Mouse (Mus musculus): ENCODE results near the gene Tfdp1. TPM values are rescaled to one million over a fixed set of nuclear protein-coding genes. Genes with fewer than 3 reads are reported as not detected.
A peak's percentile ranks its signal among the peaks of the same experiment; 100 is the strongest.

The Tfdp1 gene
- total RNA-seq, 2 experiments from 2014 or later: 55.8 to 69.5 TPM

DNA sequence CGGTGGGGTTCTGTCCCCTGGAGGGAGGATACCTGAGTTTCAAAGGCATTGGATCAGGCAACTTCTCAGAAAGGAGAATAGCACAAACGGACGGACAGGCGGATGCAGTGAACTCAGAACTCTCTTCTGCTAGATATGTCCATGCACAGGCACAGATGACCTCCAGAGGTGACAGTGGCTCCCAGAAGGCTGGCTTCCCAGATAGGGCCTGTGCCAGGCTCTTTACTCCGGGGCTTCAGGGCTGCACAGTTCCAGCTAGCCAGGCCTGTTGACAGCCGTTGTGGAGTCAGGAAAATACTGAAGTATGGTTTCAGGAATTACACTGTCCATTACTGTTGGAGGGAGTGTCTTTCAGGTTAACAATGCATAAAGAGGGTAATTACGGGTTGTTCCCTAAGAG lies 11.5 kb downstream of the Tfdp1 start:
- DNase-seq (ENCODE audit: low spot score in 2 of 2): no peak
- intact Hi-C loops (cut with DNase I): no loop called here

DNA sequence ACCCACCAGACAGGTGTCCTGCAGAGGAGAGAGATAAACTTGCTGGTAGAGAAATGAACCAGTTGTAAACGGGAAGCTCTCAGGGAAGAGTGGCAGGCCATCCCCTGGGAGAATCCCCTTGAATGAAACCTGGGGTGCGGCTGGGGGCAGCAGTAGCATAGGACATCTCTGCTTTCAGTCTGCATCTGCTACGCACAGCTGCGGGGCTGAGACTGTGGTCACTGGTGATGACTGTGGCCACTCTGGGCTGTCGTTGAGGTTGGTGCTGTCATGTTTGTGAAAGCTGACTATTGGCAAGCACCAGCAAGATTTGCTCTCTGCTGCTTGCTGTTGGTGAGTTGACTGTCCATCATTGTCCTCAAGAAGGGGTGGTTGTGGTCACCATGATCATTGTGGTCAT lies 13.0 kb downstream of the Tfdp1 start:
- intact Hi-C loops (cut with DNase I): no loop called here
- no peak for DNase-seq (ENCODE audit: low spot score in 2 of 2)

DNA sequence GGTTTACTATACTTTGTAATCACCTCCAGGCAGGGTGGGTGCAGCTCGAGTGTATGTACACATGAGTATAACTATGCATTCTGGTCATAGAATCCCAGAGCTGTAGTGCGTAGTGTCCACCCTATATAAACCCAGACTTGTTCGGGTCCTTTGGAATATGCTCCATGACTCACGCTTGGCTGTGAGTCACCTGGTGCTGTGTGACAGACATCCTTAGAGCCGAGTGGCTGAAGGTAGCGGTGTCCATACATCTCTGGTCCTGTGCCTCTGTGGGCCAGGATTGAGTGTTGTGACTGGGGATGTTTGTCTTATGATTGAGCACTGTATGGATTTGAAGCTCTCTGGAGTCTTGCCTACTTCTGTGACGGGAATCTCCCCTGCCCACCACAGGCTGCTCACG lies 14.1 kb downstream of the Tfdp1 start:
- intact Hi-C loops (cut with DNase I): no loop called here
- DNase-seq (ENCODE audit: low spot score in 2 of 2): no peak

DNA sequence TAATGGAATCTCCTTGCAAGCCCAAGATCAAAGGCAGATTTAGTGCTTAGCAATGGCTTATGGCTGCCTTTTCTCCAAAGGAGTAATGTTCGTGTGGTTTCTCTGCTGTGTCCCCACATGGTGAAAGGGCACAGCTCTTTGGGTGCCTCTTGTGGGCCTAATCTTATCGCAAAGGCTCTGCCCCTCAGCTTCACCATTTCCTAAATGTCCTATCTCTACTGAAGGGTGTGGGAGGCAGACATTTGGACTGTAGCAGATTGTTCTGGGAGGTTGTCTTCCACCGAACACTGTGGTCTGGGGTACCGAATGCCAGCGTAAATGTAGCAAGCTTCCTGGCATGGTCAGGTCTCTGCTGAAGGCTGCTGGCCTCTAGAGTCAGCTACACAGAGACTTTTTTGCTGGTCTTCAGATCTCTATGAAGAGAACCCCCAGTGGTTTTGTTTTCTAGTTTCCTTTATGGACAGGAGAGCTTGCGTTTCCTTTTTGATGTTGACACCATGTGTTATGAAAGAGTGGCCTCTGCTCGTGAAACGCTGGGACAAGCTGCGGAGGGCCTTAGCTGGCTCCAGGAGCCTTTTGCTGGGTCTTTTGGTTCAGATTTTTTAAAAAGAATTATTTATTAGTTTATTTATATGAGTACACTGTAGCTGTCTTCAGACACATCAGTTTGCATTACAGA lies 14.7 kb downstream of the Tfdp1 start:
- DNase-seq (ENCODE audit: low spot score in 2 of 2): no peak
- intact Hi-C loops (cut with DNase I): no loop called here

DNA sequence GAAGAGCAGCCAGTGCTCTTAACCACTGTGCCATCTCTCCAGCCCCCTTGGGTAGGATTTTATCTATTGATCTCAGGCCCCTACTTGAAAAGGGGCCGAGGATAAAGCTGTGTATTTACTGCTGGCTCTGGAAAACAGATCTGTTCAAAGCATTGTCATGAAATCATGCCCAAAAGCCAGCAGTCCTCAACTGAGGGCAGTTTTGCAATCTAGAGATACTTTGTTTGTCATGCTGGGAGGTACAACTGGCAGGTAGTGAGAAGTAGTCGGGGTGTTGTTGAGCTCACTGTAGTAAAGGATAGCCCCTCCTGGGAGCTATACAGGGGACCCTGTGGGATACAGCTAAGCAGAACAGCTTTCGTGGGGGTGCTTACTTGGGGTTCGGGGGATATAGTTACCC lies 15.3 kb downstream of the Tfdp1 start:
- DNase-seq (ENCODE audit: low spot score in 2 of 2): no peak
- intact Hi-C loops (cut with DNase I): no loop called here

DNA sequence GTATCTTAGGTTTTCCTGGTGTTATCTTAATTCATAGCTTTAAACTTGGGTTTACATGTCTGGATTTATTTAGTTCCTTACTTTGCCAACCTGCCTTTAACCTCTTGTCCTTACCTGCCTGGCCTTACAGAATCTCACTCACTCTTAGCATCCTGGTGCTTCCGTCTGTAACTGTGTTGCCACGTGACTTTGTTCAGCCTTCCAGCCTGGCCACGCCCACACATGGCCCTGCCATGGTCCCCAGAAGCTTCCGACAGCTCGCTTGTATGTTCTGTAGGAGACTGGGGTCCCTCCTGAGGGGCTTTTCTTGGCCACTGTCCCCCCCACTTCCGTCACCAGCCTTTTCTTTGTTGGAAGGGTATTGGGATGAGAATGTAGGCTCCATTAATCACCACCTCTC lies 17.7 kb downstream of the Tfdp1 start:
- DNase-seq (ENCODE audit: low spot score in 2 of 2): no peak
- intact Hi-C loops (cut with DNase I): no loop called here

DNA sequence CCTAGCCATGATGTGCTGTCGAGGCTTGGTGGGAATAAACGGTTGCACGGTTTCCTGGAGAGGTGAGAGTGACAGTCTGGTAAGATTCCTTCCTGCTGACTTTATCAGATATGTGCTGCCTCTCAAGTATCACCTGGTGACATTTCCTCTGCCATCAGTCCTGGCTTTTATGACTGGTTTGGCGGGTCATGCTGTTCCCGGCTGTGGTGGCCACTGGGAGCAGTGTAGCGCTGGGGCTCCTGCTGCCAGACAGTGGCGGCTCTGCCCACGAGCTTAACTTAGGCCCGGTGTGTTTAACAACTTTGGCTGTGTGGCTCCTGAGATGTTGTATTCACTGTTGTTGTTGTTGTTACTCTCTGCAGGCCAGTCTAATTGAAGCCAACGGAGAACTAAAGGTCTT lies 18.1 kb downstream of the Tfdp1 start:
- no peak for DNase-seq (ENCODE audit: low spot score in 2 of 2)
- intact Hi-C loops (cut with DNase I): no loop called here

DNA sequence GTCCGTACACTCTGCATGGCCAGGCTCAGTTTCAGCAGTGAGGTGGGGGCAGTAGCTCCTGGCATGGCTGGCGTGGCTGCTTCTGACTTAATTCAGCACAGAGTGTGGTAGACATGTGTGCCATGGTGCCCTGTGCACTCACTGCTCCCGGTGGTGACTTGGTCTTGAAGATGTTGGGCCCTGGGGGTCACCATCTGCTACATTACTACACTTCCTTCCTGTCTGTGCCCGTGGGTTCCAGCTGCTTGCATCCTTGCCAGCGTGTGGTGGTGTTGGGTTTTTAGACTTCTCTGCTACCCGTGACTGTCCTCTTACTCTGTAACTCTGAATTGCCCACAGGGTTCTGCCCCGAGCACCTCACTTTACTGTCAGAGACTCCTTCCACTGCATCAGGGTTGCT lies 21.7 kb downstream of the Tfdp1 start:
- intact Hi-C loops (cut with DNase I): no loop called here
- no peak for DNase-seq (ENCODE audit: low spot score in 2 of 2)

DNA sequence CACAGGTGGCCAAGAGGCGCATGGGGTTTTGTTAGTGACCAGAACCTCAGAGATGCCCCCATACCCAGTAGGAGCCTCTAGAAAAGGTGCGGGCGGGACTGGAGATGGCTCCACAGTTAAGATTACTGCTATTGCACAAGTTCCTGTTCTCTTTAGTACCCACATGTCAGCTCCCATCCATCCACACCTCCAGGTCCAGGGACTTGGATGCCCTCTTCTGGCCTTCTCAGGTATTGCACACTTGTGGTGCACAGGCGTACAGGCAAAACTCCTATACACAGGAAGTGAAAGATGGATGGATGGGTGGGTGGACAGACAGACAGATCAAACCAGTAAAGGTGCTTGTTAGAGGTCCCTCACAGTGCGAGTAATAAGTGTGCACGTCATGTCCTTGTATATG lies 23.3 kb downstream of the Tfdp1 start:
- intact Hi-C loops (cut with DNase I): no loop called here
- no peak for DNase-seq (ENCODE audit: low spot score in 2 of 2)

DNA sequence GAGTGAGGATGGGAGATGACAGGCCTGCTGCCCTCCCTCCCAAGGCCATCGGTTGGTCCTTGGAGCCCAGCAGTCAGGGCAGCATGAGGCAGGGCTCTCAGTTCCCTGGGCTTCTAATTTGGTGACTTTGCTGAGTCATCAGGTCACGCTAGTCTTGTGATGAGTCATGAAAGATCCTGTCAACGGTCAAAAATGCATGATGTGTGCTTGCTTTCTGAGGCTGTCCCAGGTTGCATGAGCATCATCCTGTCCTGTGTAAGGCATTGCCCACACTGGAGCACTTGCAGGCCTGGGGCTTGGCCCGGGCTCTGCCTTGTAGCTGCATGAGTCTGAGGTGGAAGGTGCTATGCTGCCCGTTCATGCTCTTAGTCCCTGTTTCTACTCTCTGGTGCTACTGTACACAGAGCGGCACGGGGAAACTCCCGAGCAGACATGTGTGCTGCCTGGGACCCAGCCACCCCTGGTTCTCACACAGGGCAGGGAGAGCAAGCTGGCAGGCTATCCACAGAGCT lies 34.7 kb downstream of the Tfdp1 start:
- no peak for DNase-seq (ENCODE audit: low spot score in 2 of 2)
- intact Hi-C loops (cut with DNase I): no loop called here

DNA sequence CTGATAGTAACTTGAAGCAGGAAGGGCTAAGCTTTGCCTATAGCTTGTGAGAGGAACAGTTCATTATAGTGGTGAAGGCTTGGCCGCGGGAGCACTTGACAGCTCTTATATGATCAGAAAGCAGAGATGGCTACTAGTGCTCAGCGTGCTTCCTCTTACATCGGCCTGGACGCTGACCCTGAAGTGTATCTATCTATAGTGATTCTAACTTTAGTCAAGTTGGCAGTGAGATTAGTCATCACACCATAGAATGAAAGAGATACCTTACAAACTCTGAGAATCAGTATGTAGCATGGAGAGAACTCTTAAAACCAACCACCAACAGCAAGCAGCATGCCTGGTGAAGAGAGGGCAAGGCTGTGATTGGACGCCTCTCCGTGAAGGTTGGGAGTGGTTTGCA lies 43.1 kb downstream of the Tfdp1 start:
- intact Hi-C loops (cut with DNase I): no loop called here

DNA sequence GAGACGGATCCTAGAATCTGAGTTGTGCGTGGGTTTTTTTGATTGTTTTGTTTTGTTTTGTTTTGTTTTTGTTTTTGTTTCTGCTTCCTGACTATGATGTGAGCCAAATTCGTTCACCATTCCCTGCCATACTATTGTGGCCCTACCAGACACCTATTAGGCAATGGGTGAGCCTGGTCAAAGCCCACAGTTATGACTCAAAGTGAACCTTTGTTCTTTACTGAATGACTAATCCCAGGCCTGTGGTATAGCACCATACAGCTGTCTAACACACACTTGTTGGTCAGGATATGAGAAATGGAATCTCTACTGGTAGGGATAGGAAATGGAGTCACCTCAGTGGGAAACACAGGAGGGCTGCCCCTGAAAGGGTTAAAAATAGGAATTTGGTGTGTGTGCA lies 44.0 kb downstream of the Tfdp1 start:
- DNase-seq (ENCODE audit: low spot score in 2 of 2): no peak
- intact Hi-C loops (cut with DNase I): no loop called here

More for the DNA sequence above, 43.1 kb downstream of the Tfdp1 start:
- DNase-seq (ENCODE audit: low spot score in 2 of 2): no peak

DNA sequence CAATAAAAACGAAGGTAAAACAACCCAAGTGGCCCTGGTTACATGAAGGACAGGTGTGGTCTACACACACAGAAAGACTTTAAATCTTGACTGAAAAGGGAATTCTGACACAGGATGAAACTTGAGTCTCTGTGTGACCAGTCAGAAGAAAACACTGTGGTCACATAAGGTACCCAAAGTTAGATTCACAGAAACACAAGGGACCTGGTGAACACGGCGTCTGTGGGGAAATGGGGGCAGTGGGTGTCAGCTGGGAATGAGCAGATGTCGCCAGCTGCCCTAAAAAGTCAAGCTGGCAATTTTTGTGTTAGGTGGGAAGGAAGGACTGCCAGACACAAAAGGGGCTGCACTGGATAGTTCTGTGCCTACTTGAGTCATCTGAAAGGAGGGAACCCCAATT lies 44.4 kb downstream of the Tfdp1 start:
- DNase-seq (ENCODE audit: low spot score in 2 of 2): no peak
- intact Hi-C loops (cut with DNase I): no loop called here

DNA sequence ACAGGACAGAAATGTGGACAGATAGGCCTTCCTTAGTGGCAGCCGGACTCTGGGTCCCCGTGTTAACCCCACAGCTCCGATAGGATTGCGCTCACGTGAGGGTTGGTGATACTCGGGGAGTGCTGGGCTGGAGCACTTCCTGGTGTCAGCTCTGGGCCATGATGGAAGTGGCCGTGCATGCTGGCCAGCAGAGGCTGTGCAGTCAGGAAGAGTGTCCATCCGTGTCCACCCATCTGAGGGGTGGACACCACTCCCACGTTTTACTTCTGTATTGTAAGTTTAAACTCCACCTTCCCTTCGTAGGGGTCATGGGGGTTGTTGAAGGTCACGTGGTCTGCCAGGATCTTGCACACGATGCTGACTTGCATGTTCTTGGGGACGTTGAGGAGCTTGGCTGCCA lies 47.8 kb downstream of the Tfdp1 start:
- intact Hi-C loops (cut with DNase I): no loop called here

DNA sequence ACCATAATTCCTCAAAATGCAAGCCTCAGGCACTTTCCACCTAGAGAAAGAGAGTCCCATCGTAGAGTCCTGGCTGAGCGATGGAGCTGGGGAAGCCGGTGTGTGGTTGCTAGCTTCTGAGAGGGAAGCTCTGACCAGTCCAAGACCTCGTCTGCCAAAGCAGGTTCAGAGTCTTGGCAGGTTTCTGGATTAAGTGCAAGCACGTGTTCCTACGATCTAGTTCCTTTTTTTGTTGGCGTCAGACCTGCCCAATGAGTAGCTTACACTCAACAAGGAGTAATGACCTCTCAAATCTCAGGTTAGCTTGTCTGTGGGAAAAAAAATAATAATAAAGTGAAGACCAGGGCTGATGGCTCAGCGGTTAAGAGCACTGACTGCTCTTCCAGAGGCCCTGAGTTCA lies 49.2 kb downstream of the Tfdp1 start:
- DNase-seq (ENCODE audit: low spot score in 2 of 2): no peak
- intact Hi-C loops (cut with DNase I): no loop called here

More for the DNA sequence above, 47.8 kb downstream of the Tfdp1 start:
- no peak for DNase-seq (ENCODE audit: low spot score in 2 of 2)

DNA sequence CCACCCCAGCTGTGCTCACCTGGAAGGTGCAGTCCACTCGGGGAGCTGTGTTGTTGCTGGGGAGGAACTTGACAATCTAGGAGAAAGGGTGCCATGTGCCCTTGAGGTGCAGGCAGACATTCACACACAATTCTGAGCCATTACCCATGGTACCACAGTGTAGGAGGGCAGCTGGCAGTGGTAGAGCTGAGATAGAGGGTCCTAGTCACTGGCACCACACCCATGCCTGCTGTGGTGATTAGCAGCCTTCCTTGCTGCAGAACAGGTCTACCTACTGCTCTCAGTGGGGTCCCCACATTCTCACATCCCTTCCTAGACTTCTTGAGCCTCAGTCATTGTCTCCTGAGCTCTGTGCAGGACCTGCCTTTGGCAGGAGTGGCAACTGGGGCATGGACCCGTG lies 50.2 kb downstream of the Tfdp1 start:
- DNase-seq (ENCODE audit: low spot score in 2 of 2): no peak
- intact Hi-C loops (cut with DNase I): no loop called here

DNA sequence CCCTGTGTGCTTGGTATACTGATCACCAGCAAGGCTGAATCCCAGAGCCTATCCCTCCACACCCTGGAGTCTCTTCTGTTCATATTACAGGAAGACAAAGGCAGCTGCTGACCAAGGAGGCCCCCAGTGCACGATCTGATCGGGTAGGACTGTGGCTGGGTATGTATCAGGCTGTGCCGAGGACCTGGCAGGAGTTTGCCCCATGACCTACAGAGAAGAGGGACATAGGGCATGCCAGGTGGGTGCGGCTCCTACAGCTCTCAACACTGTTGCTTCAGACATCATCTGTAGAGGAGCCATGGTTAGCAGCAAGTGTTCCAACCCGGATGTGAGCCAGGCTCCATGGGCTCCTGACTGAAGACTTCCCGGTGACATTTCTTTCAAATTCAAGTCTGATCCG lies 55.3 kb downstream of the Tfdp1 start:
- no peak for DNase-seq (ENCODE audit: low spot score in 2 of 2)
- intact Hi-C loops (cut with DNase I): no loop called here

DNA sequence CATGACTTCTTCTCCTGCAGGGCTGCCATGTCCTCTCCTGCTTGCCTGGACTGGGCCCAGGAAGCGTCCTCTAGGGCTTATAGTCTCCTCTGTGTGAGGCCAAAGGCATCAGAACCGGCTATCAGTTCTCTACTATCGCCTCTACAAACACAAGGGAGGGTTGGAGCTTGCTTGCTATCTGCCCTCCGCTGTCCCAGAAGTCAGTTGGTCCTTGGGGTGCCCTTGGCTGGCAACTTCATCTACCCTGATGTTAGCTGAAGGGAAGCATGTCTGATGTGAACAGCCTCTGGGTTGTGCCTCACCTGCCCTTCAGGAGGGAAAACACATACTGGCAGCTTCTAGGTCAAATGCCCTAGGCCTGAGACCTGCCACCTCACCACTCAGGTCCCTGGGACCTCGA lies 58.2 kb downstream of the Tfdp1 start, which contains the start of gene Atp4b:
Atp4b (minus strand) TSS at position 101 of the 400 bp plus-strand sequence.
- no peak for DNase-seq (ENCODE audit: low spot score in 2 of 2)
- intact Hi-C loops (cut with DNase I): no loop called here

DNA sequence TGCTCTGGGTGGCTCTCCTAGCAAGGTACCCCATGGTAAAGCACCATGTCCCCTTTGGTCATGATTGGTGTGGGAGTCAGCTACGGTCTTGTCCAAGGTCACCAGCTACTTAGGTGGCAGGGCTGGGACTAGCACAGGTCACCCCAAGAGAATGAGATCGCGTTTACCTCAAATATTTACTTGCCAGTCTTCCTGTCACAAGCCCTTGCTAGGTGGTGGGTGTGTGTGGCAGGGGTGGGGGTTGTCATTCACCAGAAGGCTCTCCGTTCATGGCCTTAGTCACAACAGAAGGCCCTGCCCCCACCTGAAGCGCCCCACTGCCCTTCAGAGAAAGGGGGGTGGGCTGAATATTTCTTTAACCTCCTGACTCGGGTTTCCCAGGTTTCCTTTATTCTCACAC lies 65.0 kb downstream of the Tfdp1 start:
- intact Hi-C loops (cut with DNase I): no loop called here
- no peak for DNase-seq (ENCODE audit: low spot score in 2 of 2)

DNA sequence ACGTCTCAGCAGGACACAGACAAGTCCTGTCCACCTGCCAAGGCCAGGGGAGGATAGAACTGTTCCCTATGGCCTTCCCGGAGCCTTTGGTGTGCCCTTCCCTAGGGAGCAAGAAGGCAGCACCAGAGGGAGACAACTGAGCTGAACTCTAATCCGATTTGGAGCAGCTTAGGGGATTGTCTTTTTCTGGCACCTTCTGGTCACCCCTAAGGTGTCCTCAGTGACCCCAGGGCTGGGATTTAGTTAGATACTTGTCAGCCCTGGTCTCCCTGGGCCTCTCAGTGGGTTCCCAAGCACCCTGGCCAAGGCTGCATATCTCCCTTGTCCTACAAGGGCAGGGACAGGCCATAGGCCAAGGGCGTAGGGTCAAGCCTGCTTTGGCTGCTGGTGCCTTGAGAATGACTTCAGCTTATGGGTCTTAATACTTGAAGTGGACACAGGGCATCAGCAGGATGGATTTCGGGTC lies 66.1 kb downstream of the Tfdp1 start, which contains the start of gene Grk1:
Grk1 (plus strand) TSS at position 416 of the 466 bp plus-strand sequence.
- intact Hi-C loops (cut with DNase I): no loop called here
- DNase-seq (ENCODE audit: low spot score in 2 of 2): no peak

DNA sequence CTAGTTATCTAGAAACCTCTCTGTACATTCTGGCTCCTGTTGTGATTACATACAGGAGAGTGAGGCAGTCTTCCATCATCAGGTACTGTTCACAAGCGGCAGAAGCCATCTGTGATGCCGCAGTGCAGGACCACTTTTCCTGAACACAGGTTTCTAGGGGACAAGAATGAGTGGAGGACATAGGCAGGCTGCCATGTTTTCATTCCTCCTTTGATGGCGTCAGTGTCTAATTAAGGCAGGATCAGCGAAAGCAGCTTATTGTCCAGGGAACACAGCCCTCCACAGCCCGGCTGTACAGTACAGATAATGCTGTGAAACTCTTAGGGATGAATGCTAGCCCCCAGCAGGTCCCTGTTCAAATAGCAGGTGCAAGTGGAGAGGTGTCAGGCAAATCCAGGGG lies 67.5 kb downstream of the Tfdp1 start:
- no peak for DNase-seq (ENCODE audit: low spot score in 2 of 2)
- intact Hi-C loops (cut with DNase I): no loop called here

DNA sequence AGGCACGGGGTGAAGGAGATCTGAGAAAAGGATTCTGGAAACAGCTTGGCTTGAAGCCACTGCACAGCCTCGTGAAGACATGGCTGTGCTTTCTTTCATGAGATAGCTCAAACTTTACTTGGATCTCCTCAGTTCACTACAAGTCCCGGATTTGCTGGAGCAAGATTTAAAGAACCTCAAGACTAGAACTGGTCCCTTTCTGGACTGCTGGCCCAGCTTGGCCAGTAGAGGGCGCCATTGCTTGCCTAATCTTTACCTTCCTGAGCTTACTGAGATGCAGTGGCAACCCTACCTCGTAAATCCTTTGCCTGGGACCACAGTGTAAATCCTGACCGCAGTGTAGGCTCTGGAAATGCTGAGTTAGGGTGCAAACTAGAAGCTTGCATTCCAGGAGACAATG lies 73.0 kb downstream of the Tfdp1 start:
- intact Hi-C loops (cut with DNase I): loop anchor here (5.0 to 10.0 kb wide), 2 partner anchors 136 to 343 kb away; partner anchors contain the start of gene Cdc16
- peak; percentile 49 to 62 for DNase-seq (ENCODE audit: low spot score in 2 of 2)
